Mouse (Mus musculus) liver, embryonic 16.5 days (tissue): ENCODE measurements around the gene Olfr1216. TPM values are rescaled to one million over a fixed set of nuclear protein-coding genes. Genes with fewer than 3 reads are reported as not detected.
"Not testable (repeated sequence)": the region's sequence is repeated elsewhere in the genome, so short reads cannot be mapped to it uniquely, and the experiment has no call there.

Source experiments
- ATAC-seq: fragments of 200-750 bp; cut with Nextera tagmentation; 2 replicates; pipeline ENCODE4 v1.8.0; 2017; ENCODE audit warnings: low read depth, mild to moderate bottlenecking, moderate number of reproducible peaks, moderate library complexity
- H3K27ac ChIP-seq: fragments of 300-500 bp; sonication (generic); 2 replicates; pipeline ENCODE4 v1.5.1; 2014; ENCODE audit warnings: mild to moderate bottlenecking, low read length
- H3K27me3 ChIP-seq: fragments of 300-500 bp; sonication (generic); 2 replicates; pipeline ENCODE4 v1.6.1; 2014; ENCODE audit warnings: low read depth, low read length, mixed read lengths; ENCODE audit not compliant: control insufficient read depth, insufficient read depth
- H3K36me3 ChIP-seq: fragments of 300-500 bp; sonication (generic); 2 replicates; pipeline ENCODE4 v1.6.1; 2014; ENCODE audit warnings: mild to moderate bottlenecking; ENCODE audit not compliant: control insufficient read depth, insufficient read depth
- H3K4me1 ChIP-seq: fragments of 300-500 bp; sonication (generic); 2 replicates; pipeline ENCODE4 v1.6.1; 2014; ENCODE audit warnings: low read depth, low read length, mixed read lengths; ENCODE audit not compliant: control insufficient read depth
- H3K4me2 ChIP-seq: fragments of 300-500 bp; sonication (generic); 2 replicates; pipeline ENCODE4 v1.6.1; 2014; ENCODE audit warnings: low read depth, low read length, mixed read lengths
- H3K4me3 ChIP-seq: fragments of 300-500 bp; sonication (generic); 2 replicates; pipeline ENCODE4 v1.5.1; 2014; ENCODE audit warnings: low read depth, mild to moderate bottlenecking, low read length
- H3K9ac ChIP-seq: fragments of 300-500 bp; sonication (generic); 2 replicates; pipeline ENCODE4 v1.6.1; 2014; ENCODE audit warnings: low read depth, low read length
- H3K9me3 ChIP-seq: fragments of 300-500 bp; sonication (generic); replicated peaks from 2 replicates; pipeline ENCODE4 v1.6.1; 2016; ENCODE audit warnings: low read length; ENCODE audit not compliant: control insufficient read depth
- WGBS: fragments of 180-500 bp; shearing (Covaris S2); extraction: QIAGEN DNeasy Blood & Tissue Kit; methylation state at CpG from one replicate; pipeline ENCODE4 v1.1.7; 2014; ENCODE audit not compliant: insufficient replicate concordance; 5-methylcytosine and 5-hydroxymethylcytosine counted together
- polyA plus RNA-seq: library from polyadenylated mRNA; unstranded; fragments of >200 nt; fragmentation: Nextera tagmentation; extraction: Ambion mirVana; gene quantifications from 2 replicates; pipeline ENCODE4 v1.2.1, GENCODE M21; 2015

The Olfr1216 gene
- not detected in 2 replicates for polyA plus RNA-seq

- no peak within 1 kb of the TSS for H3K27ac ChIP-seq
- no peaks in the 10 kb centered on the region for H3K4me1 ChIP-seq
- H3K9ac ChIP-seq = no peak within 1 kb of the TSS
- no peaks in the 10 kb centered on the region for H3K27me3 ChIP-seq
- H3K4me2 ChIP-seq = no peak within 1 kb of the TSS
- H3K36me3 ChIP-seq = no peaks in the 10 kb centered on the region
- no peak for ATAC-seq
- 43% methylated on average over 1 of the region's 1 CpGs for WGBS
- no peaks in the 10 kb centered on the region for H3K9me3 ChIP-seq
- H3K4me3 ChIP-seq = no peak within 1 kb of the TSS
These were observed at the start of gene Olfr1216 for GRCm38 (mm10) chr2:89018240-89018639. Olfr1216 (minus strand) TSS chr2:89018340.

- H3K4me1 ChIP-seq = no peaks in the 10 kb centered on the region
- no peak within 1 kb of the TSS for H3K9ac ChIP-seq
- H3K4me2 ChIP-seq = no peak within 1 kb of the TSS
- no peaks in the 10 kb centered on the region for H3K27me3 ChIP-seq
- H3K36me3 ChIP-seq = no peaks in the 10 kb centered on the region
- H3K27ac ChIP-seq = no peak within 1 kb of the TSS
- H3K4me3 ChIP-seq = no peak within 1 kb of the TSS
- H3K9me3 ChIP-seq = no peaks in the 10 kb centered on the region
- ATAC-seq = no peak
These were observed 42.9 kb upstream of the Olfr1216 start, which contains the start of gene Olfr1218 for GRCm38 (mm10) chr2:89061087-89061486. Olfr1218 (minus strand) TSS chr2:89061187.

GRCm38 (mm10) chr2:89031965-89032364 lies 13.8 kb upstream of the Olfr1216 start, which contains the start of gene Olfr1217:
Olfr1217 (minus strand) TSS chr2:89032065.
- H3K27me3 ChIP-seq = no peaks in the 10 kb centered on the region
- ATAC-seq = no peak
- WGBS = 39% methylated on average over 2 of the region's 2 CpGs
- no peaks in the 10 kb centered on the region for H3K9me3 ChIP-seq
- H3K9ac ChIP-seq = no peak within 1 kb of the TSS
- no peak within 1 kb of the TSS for H3K27ac ChIP-seq
- no peak within 1 kb of the TSS for H3K4me3 ChIP-seq
- no peaks in the 10 kb centered on the region for H3K36me3 ChIP-seq
- no peak within 1 kb of the TSS for H3K4me2 ChIP-seq
- no peaks in the 10 kb centered on the region for H3K4me1 ChIP-seq

- H3K9me3 ChIP-seq, H3K36me3 ChIP-seq, ATAC-seq, H3K27ac ChIP-seq, H3K27me3 ChIP-seq, H3K4me1 ChIP-seq, H3K9ac ChIP-seq, H3K4me2 ChIP-seq, H3K4me3 ChIP-seq: not testable (repeated sequence)
- 48% methylated on average over 3 of the region's 3 CpGs for WGBS
These were observed 3.3 kb upstream of the Olfr1216 start for GRCm38 (mm10) chr2:89021436-89021835.

GRCm38 (mm10) chr2:89006873-89007272 lies 11.3 kb downstream of the Olfr1216 start, which contains the start of gene Olfr1215:
Olfr1215 (minus strand) TSS chr2:89006973.
- Histone ChIP-seq H3K27me3 (no peaks in the 10 kb centered on the region), H3K9ac (no peak within 1 kb of the TSS), H3K4me2 (no peak within 1 kb of the TSS), H3K4me3 (no peak within 1 kb of the TSS), H3K36me3 (no peaks in the 10 kb centered on the region), H3K4me1 (no peaks in the 10 kb centered on the region), H3K9me3 (no peaks in the 10 kb centered on the region), H3K27ac (no peak within 1 kb of the TSS)
- 36% methylated on average over 2 of the region's 2 CpGs for WGBS
- ATAC-seq = no peak

GRCm38 (mm10) chr2:88992553-88992952 lies 25.6 kb downstream of the Olfr1216 start, which contains the start of gene Olfr1214:
Olfr1214 (minus strand) TSS chr2:88992653.
- no peaks in the 10 kb centered on the region for H3K36me3 ChIP-seq
- H3K4me2 ChIP-seq = no peak within 1 kb of the TSS
- no peak within 1 kb of the TSS for H3K27ac ChIP-seq
- H3K4me3 ChIP-seq = no peak within 1 kb of the TSS
- no peaks in the 10 kb centered on the region for H3K27me3 ChIP-seq
- 78% methylated on average over 1 of the region's 1 CpGs for WGBS
- ATAC-seq = no peak
- no peaks in the 10 kb centered on the region for H3K9me3 ChIP-seq
- H3K4me1 ChIP-seq = no peaks in the 10 kb centered on the region
- H3K9ac ChIP-seq = no peak within 1 kb of the TSS

- Histone ChIP-seq H3K4me1 (no peaks in the 10 kb centered on the region), H3K27ac (no peak within 1 kb of the TSS), H3K9me3 (no peaks in the 10 kb centered on the region), H3K4me3 (no peak within 1 kb of the TSS), H3K27me3 (no peaks in the 10 kb centered on the region), H3K36me3 (no peaks in the 10 kb centered on the region), H3K9ac (no peak within 1 kb of the TSS), H3K4me2 (no peak within 1 kb of the TSS)
- no peak for ATAC-seq
- WGBS = 54% methylated on average over 1 of the region's 1 CpGs
These were observed 38.0 kb downstream of the Olfr1216 start, which contains the start of gene Gm13762 for GRCm38 (mm10) chr2:88980181-88980580. Gm13762 (minus strand) TSS chr2:88980281.

Other genes starting within 250 kb of the Olfr1216 start
- not detected in 2 replicates for gene Olfr1200, start 247.9 kb downstream of the Olfr1216 start, polyA plus RNA-seq
- not detected in 2 replicates for gene Olfr1201, start 225.3 kb downstream of the Olfr1216 start, polyA plus RNA-seq
- not detected in 2 replicates for gene Olfr1202, start 203.8 kb downstream of the Olfr1216 start, polyA plus RNA-seq
- not detected in 2 replicates for gene Olfr1205, start 188.6 kb downstream of the Olfr1216 start, polyA plus RNA-seq
- gene Olfr1204, start 169.0 kb downstream of the Olfr1216 start, polyA plus RNA-seq = not detected in 2 replicates
- gene Olfr1206, start 155.1 kb downstream of the Olfr1216 start, polyA plus RNA-seq = not detected in 2 replicates
- gene Olfr1208, start 116.0 kb downstream of the Olfr1216 start, polyA plus RNA-seq = not detected in 2 replicates
- not detected in 2 replicates for gene Olfr1209, start 103.2 kb downstream of the Olfr1216 start, polyA plus RNA-seq
- gene Olfr1211, start 80.2 kb downstream of the Olfr1216 start, polyA plus RNA-seq = not detected in 2 replicates
- gene Olfr1212, start 64.4 kb downstream of the Olfr1216 start, polyA plus RNA-seq = not detected in 2 replicates
- gene Gm13762, start 38.1 kb downstream of the Olfr1216 start, polyA plus RNA-seq = not detected in 2 replicates
- gene Olfr1214, start 25.7 kb downstream of the Olfr1216 start, polyA plus RNA-seq = not detected in 2 replicates
- gene Olfr1215, start 11.4 kb downstream of the Olfr1216 start, polyA plus RNA-seq = not detected in 2 replicates
- gene Olfr1217, start 13.7 kb upstream of the Olfr1216 start, polyA plus RNA-seq = not detected in 2 replicates
- not detected in 2 replicates for gene Olfr1218, start 42.8 kb upstream of the Olfr1216 start, polyA plus RNA-seq
- gene Olfr1219, start 65.2 kb upstream of the Olfr1216 start, polyA plus RNA-seq = not detected in 2 replicates
- not detected in 2 replicates for gene Olfr1220, start 88.5 kb upstream of the Olfr1216 start, polyA plus RNA-seq
- not detected in 2 replicates for gene Olfr1221, start 98.9 kb upstream of the Olfr1216 start, polyA plus RNA-seq
- not detected in 2 replicates for gene Olfr1222, start 114.7 kb upstream of the Olfr1216 start, polyA plus RNA-seq
- gene Olfr1223, start 133.2 kb upstream of the Olfr1216 start, polyA plus RNA-seq = not detected in 2 replicates
- gene Olfr1224-ps1, start 145.8 kb upstream of the Olfr1216 start, polyA plus RNA-seq = not detected in 2 replicates
- gene Olfr1225, start 156.3 kb upstream of the Olfr1216 start, polyA plus RNA-seq = not detected in 2 replicates
- not detected in 2 replicates for gene Olfr1226, start 181.7 kb upstream of the Olfr1216 start, polyA plus RNA-seq
- not detected in 2 replicates for gene Olfr1228, start 235.7 kb upstream of the Olfr1216 start, polyA plus RNA-seq